Mouse (Mus musculus): ENCODE data around the gene Exosc7.

The Exosc7 gene

DNA sequence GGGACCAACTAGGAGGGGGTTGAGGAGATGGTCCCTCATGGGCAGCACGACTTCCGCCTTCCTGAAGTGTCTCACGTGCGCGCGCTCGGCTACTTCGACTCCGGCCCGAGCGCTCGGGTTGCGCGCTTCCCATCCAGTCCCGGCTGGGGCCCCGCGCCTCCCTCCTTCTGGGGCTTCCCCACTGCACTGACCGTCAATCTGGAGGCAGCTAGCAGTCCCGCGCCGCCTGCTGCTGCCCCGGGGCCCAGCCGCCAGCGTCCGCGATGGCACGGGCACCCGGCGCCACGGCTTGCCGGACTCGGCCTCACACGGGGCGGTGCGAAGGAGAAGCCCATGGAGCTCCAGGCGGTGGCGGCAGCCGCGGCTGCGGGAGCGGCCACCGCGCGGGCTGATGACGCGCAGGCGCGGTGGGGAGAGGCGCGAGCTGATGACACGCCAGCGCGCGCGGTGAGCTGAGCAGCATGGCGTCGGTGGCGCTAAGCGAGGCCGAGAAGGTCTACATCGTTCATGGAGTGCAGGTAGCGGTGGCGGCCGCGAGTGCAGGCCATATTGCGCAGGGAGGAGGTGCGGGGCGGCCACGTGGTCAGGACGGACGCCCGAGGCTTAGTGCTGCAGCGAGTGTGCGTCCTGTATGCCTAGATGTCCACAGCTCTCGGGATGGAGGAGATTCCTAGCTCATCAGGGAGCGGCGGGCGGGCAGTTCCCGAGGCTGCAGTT, at the start of gene Exosc7, which contains the start of gene Zdhhc3:
TSS of gene Exosc7 (plus strand) at position 411 of the 717 bp plus-strand sequence.
TSS of gene Zdhhc3 (minus strand) at position 401 of the 717 bp plus-strand sequence.
- peak; percentile 86 for DNase-seq

DNA sequence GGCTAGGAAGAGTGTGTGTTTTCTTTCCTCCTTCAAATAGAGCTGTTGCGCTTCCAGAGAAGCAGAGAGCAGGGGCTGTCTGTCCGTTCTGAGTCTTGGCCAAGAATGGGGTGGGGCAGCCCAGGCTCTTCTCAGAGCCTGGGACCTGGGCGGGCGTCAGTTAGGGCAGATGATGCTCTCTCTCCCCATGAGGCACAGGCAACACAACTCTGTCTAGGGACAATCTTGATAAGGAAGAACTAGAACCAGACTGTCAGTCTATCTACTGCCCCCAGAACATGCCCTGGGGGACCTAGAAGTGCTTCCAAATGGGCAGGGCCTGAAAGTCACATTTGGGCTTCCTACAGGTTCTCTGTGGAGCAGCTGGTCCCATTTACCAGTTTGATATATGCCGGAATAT, 33.9 kb upstream of the Exosc7 start:
- no peak for DNase-seq

DNA sequence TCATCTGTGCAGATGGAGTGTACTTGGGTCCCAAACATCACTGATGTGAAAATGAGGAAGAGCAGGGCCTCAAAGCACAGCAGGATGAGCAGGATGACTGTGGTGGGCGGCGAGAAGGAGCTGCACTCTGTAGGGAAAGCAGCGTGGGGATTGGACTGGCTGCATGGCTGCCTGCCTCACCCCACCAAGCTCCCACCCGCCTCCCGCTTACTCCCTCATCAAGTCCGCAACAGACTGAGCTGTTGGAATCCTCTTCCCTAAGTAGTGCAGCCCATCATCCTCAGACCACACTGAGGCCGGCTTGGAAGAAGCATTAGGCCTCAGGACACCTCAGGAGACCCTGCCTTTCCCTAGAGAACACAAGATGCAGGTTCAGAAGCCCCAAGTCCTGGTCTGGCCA, 32.7 kb upstream of the Exosc7 start:
- DNase-seq, result no peak

- no peak for DNase-seq
Observed at GRCm38 (mm10) chr9:123080796-123081195, 32.2 kb upstream of the Exosc7 start.

DNA sequence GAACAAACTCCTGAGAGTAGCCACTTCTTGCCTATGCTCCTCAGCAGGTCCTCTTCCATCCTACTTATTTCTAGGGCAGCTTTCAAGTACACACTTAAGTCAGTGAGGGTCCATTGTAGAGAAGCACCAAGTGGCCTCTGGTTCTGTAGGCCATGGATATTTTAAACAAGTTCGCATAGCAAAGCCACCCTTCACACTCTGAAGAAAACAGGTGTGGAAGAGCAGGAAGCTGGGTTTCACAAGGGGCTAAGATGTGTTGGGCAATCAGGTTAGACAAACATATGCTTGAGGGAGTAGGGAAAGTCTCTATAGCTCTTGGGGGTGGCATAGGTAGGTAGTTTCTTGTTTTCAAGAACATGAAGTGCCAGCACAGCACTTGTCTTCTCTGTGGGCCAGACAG, 27.6 kb upstream of the Exosc7 start:
- no peak for DNase-seq

- DNase-seq, result no peak
Observed at GRCm38 (mm10) chr9:123087558-123087957, 25.5 kb upstream of the Exosc7 start.

DNA sequence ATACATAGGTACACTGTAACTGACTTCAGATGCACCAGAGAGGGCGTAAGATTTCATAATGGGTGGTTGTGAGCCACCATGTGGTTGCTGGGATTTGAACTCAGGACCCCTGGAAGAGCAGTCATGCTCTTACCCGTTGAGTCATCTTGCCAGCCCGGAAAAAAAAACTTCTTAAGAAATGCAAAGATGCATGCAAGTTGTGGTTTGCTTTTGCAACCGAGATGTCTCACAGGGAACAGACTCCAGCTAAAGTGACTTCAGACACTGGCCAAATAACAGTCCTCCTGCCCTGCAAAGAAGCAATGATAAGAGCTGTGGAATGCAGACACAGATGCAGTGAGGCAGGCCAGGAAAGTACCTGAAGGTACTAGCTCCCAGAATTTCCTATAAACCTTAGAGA, 22.2 kb upstream of the Exosc7 start:
- DNase-seq, result no peak

- DNase-seq, result no peak
Observed at GRCm38 (mm10) chr9:123099631-123100455, 13.2 kb upstream of the Exosc7 start.

DNA sequence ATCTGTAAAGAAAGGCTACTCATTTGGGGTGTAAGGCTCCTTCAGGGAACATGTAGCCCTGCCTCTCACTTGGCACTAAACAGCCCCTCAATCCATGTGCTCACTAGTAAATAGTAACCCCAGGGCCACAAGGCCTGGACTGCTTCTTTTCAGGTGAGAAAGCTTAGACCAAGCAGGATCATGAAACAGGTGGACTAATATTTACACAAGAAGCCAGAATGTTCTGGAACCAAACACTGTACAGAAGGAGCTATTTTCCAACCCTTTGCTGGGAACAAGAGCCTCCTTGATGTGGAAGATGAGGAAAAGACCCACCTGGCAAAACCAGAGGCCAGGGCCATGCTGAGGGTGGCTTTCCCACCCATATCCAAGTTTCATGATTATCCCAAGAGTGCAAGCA, 9.6 kb upstream of the Exosc7 start:
- no peak for DNase-seq

- no peak for DNase-seq
Observed at GRCm38 (mm10) chr9:123104362-123104761, 8.7 kb upstream of the Exosc7 start.

DNA sequence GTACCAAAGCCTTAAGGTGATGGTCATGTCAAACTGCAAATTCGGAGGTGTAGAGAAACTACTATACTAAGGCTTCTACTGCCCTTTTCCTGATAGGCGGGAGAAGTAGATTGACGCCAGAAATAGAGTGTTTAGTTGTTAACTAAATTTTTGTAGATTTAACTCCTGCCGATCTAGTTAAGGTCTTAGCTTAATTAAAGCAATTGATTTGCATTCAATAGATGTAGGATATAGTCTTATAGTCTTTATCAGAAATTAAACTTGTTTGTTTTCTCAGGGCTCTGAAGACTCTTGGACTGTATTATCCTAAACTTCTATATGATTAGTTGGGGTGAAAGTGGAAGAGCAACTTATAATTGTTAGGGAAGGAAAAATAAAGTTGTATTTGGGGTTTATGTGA, 5.8 kb upstream of the Exosc7 start:
- DNase-seq, result no peak

- no peak for DNase-seq
Observed at GRCm38 (mm10) chr9:123109188-123109587, 3.8 kb upstream of the Exosc7 start.

- no peak for DNase-seq
Observed at GRCm38 (mm10) chr9:123111751-123112221, 1.2 kb upstream of the Exosc7 start.

- no peak for DNase-seq
Observed at GRCm38 (mm10) chr9:123113931-123114330, 916 bp downstream of the Exosc7 start.

GRCm38 (mm10) chr9:123115566-123115965, 2.6 kb downstream of the Exosc7 start:
- DNase-seq, result no peak

DNA sequence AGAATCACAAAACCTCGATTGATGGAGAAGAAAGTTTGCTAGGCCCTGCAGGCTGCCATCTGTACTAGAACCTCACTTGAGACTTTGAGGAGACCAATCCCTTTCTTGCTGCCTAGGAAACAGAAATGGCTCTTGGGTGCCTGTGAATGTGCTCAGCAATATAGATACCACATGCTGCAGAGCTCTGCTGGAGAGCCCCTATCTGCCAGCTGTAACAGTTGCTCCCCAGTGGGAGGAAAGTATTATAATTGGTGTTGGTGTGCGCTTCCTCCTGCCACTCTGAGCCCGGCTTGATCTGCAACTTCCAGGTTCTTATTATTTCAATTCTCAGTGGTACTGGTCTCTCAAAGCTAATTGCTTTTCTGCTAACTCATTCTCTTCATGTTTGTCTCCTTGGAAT, 10.0 kb downstream of the Exosc7 start:
- no peak for DNase-seq

DNA sequence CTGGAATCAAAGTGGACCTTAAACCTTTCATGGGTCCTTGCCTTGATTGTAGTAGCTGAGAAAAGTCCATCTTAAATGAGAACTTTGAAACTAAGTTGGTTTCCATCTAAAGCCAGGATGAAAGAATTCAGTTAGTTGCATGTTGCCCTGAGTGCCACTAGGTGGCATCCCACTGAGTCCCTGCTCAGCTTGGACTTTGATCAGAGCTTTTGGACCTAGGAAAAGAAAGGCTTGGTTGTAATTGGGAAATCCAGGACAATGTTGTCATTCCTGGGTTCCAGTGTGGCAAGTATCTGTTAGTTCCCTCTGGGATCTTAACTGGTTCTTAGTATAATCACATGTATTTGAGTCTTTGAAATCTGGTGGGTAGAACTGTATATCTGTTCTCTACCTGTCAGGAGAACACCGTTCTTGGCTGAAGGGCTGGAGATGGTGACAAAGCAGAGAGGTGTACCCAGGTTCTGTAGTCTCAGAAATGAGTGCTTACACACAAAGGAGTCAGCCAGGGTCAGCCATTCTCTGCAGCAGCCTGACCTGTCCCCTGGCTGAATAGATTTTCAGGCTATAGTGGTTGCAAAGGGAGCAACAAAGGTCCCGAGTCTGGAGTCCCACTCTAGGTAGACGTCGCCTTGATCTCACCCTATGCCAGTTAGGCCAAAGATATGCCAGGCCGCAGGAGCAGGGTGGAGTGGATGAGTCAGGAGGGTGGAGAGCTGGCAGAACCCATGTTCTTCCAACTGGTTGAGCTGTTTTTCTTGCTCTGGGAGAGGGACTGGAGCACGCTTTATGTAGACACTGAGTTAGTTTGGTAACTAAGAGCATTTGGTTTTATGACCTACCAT, 10.8 kb downstream of the Exosc7 start:
- DNase-seq, result no peak

GRCm38 (mm10) chr9:123124413-123124981, 11.5 kb downstream of the Exosc7 start:
- no peak for DNase-seq

GRCm38 (mm10) chr9:123127663-123128062, 14.6 kb downstream of the Exosc7 start:
- DNase-seq, result no peak

- no peak for DNase-seq
Observed at GRCm38 (mm10) chr9:123132994-123133393, 20.0 kb downstream of the Exosc7 start.

DNA sequence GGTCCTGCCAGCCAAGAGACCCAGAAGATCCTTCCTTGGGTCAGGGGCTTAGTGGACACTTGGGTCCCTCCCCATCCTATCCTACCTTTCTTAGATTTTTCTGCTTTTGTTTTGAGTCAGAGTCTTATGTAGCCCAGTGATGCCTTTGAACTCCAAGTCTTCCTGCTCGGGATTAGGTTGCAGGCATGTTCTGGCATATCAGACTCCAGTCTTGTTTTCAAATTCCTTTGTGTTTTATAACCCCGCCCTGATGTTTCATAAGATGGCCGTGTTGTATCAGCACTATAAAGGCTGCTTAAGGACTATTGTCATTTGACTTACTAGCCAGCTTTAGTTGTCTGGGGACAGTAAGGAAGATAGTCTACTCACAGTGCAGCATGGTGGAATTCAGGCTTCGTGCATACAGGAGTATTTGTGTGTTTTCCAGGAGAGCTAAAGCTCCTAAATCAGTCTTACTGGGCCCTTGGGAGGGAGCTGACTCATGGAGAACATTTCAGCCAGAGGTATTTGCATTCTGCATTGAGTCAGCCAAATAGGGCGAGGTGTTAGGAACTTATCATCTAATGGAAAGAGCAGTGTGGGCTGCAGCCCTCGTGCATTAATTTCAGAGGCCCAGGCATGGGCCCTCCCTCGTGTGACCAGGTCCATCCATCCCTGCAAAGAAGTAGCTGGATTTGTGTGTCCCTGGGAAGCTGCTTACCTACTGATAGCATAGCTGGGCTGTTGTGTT, 24.1 kb downstream of the Exosc7 start:
- no peak for DNase-seq

DNA sequence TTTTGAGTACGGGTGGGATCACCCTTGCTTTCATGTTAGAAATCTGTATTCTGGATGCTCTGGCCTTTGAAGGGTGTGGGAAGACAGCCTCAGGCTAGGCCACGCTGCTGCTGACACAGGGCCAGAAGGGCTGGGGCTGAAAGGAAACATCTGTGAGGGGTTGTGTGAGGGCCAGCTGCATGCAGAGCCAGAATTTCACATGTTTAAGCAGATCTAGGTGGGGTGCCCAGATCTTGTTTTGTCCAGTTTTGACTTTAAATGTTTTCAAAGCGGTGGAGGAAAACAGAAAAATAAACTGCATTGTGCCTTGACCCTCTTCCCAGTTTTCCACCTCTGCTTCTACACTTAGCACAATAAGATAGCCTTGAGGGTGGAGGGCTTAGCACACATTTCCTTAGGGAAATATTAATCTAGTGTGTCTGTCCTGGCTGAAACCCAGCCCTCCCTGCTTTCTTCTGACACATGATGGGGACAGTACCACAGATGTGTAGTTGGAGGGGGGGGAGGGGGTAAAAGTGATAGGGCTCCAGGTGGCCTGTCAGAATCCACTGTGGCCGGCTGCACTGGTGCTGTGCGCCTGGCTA, 26.0 kb downstream of the Exosc7 start:
- no peak for DNase-seq

Measured in cerebellum, adult 11 months (tissue).